Mouse (Mus musculus) bone marrow, adult 2 months (tissue): Measurements from ENCODE around the gene Cops7a. TPM values are rescaled to one million over a fixed set of nuclear protein-coding genes. Genes with fewer than 3 reads are reported as not detected.

Experiments
- H3K27ac ChIP-seq: fragments of 200-500 bp; 2 replicates; pipeline ENCODE4 v1.5.1; 2012; ENCODE audit warnings: low read depth, mild to moderate bottlenecking, control low read depth, inconsistent platforms, low read length; ENCODE audit not compliant: control insufficient read depth, poor library complexity, insufficient read depth
- H3K4me1 ChIP-seq: fragments of 200-500 bp; 2 replicates; pipeline ENCODE4 v1.6.1; 2011; ENCODE audit warnings: low read length; ENCODE audit not compliant: control insufficient read depth, insufficient read depth
- H3K4me3 ChIP-seq: fragments of 200-500 bp; replicated peaks from 2 replicates; pipeline ENCODE3; 2011; ENCODE audit warnings: mild to moderate bottlenecking, low read depth, low read length, control low read depth; ENCODE audit not compliant: control insufficient read depth
- CTCF ChIP-seq: fragments of 200-500 bp; IDR thresholded peaks from 2 replicates; pipeline ENCODE4 v1.5.1; 2011; ENCODE audit warnings: low read length, control low read depth; ENCODE audit not compliant: control insufficient read depth, insufficient read depth
- POLR2A ChIP-seq: fragments of 200-500 bp; IDR thresholded peaks from 2 replicates; pipeline ENCODE4 v1.6.1; 2011; ENCODE audit warnings: low read depth, mild to moderate bottlenecking, control low read depth, low read length, borderline replicate concordance; ENCODE audit not compliant: control insufficient read depth
- WGBS: fragments of 180-500 bp; shearing (Covaris S2); methylation state at CpG from one replicate; pipeline ENCODE4 v1.1.7; 2018; 5-methylcytosine and 5-hydroxymethylcytosine counted together
- polyA plus RNA-seq: library from polyadenylated mRNA; stranded (reverse); fragments of >200 nt; gene quantifications from 2 replicates; pipeline ENCODE4 v1.2.4, GENCODE M21; 2011; ENCODE audit warnings: low replicate concordance; ENCODE audit not compliant: missing spikeins, insufficient read depth, insufficient read length

The Cops7a gene
- polyA plus RNA-seq, 1 experiment = 33.0 TPM

DNA sequence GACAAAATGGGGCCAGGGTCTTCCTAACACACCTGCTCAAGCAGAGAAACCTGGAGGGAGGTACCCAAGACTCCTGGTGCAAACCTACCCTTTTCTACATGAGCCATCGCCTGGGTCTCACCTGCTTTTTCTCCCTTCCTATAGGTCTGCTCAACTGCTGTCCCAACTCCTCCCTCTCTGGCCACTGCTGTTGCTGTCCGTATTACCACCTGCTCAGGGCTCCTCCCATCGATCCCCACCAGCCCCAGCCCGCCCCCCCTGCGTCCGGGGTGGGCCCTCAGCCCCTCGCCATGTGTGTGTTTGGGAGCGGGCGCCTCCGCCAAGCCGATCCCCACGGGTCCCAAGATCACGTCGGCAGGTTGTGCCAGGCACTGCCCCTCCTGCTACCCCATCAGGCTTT, 33.8 kb upstream of the Cops7a start:
- Histone ChIP-seq H3K4me3 (no peak overlapping the region), H3K4me1 (no peaks in the 10 kb centered on the region; the same call in 1 of the 2 replicates), H3K27ac (no peak overlapping the region)
- TF ChIP-seq POLR2A (no peak), CTCF (no peak)
- WGBS = 53% methylated on average over 14 of the region's 14 CpGs

- no peak overlapping the region for H3K27ac ChIP-seq
Measured at GRCm38 (mm10) chr6:124998066-124998465, 32.7 kb upstream of the Cops7a start.

GRCm38 (mm10) chr6:124996551-124997501, 31.5 kb upstream of the Cops7a start, which contains the start of gene Pianp:
Gene Pianp, plus strand, starts transcription at chr6:124996694.
- no peak within 1 kb of the TSS for H3K27ac ChIP-seq
- 2% methylated on average over 76 of the region's 78 CpGs for WGBS
- no peak for TF ChIP-seq CTCF
- no peak for TF ChIP-seq POLR2A
- H3K4me1 ChIP-seq = no peaks in the 10 kb centered on the region; the same call in 1 of the 2 replicates
- no peak within 1 kb of the TSS for H3K4me3 ChIP-seq

More at GRCm38 (mm10) chr6:124998066-124998465, 32.7 kb upstream of the Cops7a start:
- Histone ChIP-seq H3K4me3 (no peak overlapping the region), H3K4me1 (no peaks in the 10 kb centered on the region; the same call in 1 of the 2 replicates)
- WGBS = 13% methylated on average over 8 of the region's 8 CpGs
- TF ChIP-seq CTCF (no peak), POLR2A (no peak)

GRCm38 (mm10) chr6:124995831-124996403, 30.6 kb upstream of the Cops7a start:
- 55% methylated on average over 8 of the region's 8 CpGs for WGBS
- Histone ChIP-seq H3K4me1 (no peaks in the 10 kb centered on the region; the same call in 1 of the 2 replicates), H3K27ac (no peak overlapping the region), H3K4me3 (no peak overlapping the region)
- no peak for TF ChIP-seq POLR2A
- TF ChIP-seq CTCF = no peak

GRCm38 (mm10) chr6:124995246-124995645, 29.9 kb upstream of the Cops7a start:
- TF ChIP-seq CTCF (no peak), POLR2A (no peak)
- no peak overlapping the region for H3K4me3 ChIP-seq
- H3K27ac ChIP-seq = no peak overlapping the region
- WGBS = 49% methylated on average over 7 of the region's 7 CpGs
- H3K4me1 ChIP-seq = no peaks in the 10 kb centered on the region; the same call in 1 of the 2 replicates

GRCm38 (mm10) chr6:124993876-124994275, 28.5 kb upstream of the Cops7a start:
- no peak overlapping the region for H3K4me3 ChIP-seq
- H3K27ac ChIP-seq = no peak overlapping the region

DNA sequence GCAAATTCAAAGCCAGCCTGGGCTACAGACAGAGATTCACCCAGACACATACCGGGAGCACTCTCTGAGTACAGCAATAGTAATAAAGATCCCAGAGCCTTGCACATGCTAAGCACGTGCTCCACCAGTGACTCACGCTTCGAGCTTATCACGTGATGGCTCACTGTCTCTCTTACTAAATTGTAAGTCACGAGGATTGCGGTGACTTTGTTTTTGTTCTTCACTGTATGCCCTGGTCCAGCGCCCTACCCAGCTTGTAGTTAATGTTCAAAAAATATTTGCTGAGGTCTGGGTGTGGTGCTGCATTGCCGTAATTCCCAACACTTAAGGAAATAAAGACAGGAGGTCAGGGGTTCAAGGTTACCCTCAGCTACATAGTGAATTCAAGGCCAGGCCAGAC, 28.0 kb upstream of the Cops7a start:
- Histone ChIP-seq H3K27ac (no peak overlapping the region), H3K4me1 (no peaks in the 10 kb centered on the region; the same call in 1 of the 2 replicates), H3K4me3 (no peak overlapping the region)
- TF ChIP-seq POLR2A (no peak), CTCF (no peak)
- 80% methylated on average over 9 of the region's 9 CpGs for WGBS

More at GRCm38 (mm10) chr6:124993876-124994275, 28.5 kb upstream of the Cops7a start:
- TF ChIP-seq POLR2A (no peak), CTCF (no peak)
- H3K4me1 ChIP-seq = no peaks in the 10 kb centered on the region; the same call in 1 of the 2 replicates
- WGBS = 28% methylated on average over 11 of the region's 11 CpGs

GRCm38 (mm10) chr6:124992241-124992640, 26.9 kb upstream of the Cops7a start:
- Histone ChIP-seq H3K27ac (no peak overlapping the region), H3K4me3 (no peak overlapping the region), H3K4me1 (no peaks in the 10 kb centered on the region; the same call in 1 of the 2 replicates)
- WGBS = 57% methylated on average over 4 of the region's 4 CpGs
- TF ChIP-seq POLR2A (no peak), CTCF (no peak)
